Mouse (Mus musculus) lung, postnatal 0 days (tissue): ENCODE measurements around the gene Nudt4.

Source experiments
- CTCF ChIP-seq: IDR thresholded peaks from 2 replicates; pipeline ENCODE4 v1.5.1; 2016; ENCODE audit warnings: antibody characterized with exemption, mild to moderate bottlenecking
- EP300 ChIP-seq: IDR thresholded peaks from 2 replicates; pipeline ENCODE4 v1.6.1; 2016; ENCODE audit warnings: antibody characterized with exemption, mild to moderate bottlenecking, control low read depth

GRCm38 (mm10) chr10:95539260-95539659, 24.7 kb downstream of the Nudt4 start:
- TF ChIP-seq CTCF = no peak
- TF ChIP-seq EP300 = no peak
